Mouse (Mus musculus) kidney, embryonic 16.5 days (tissue): ENCODE measurements around the gene Oas1h. TPM values are rescaled to one million over a fixed set of nuclear protein-coding genes. Genes with fewer than 3 reads are reported as not detected.
"Not testable (repeated sequence)": the region's sequence is repeated elsewhere in the genome, so short reads cannot be mapped to it uniquely, and the experiment has no call there.

Source experiments
- ATAC-seq: fragments of 200-750 bp; cut with Nextera tagmentation; 2 replicates; pipeline ENCODE4 v1.8.0; 2017; ENCODE audit warnings: moderate TSS enrichment; ENCODE audit not compliant: low FRiP score, low TSS enrichment
- H3K27ac ChIP-seq: fragments of 300-500 bp; sonication (generic); 2 replicates; pipeline ENCODE4 v1.5.1; 2014; ENCODE audit warnings: low read length
- H3K27me3 ChIP-seq: fragments of 300-500 bp; sonication (generic); 2 replicates; pipeline ENCODE4 v1.6.1; 2014; ENCODE audit warnings: low read length, control low read depth, mixed read lengths; ENCODE audit not compliant: insufficient read depth
- H3K36me3 ChIP-seq: fragments of 300-500 bp; sonication (generic); 2 replicates; pipeline ENCODE4 v1.6.1; 2014; ENCODE audit warnings: low read length, control low read depth, mixed read lengths; ENCODE audit not compliant: insufficient read depth
- H3K4me1 ChIP-seq: fragments of 300-500 bp; sonication (generic); 2 replicates; pipeline ENCODE4 v1.6.1; 2014; ENCODE audit warnings: low read length, control low read depth, mixed read lengths; ENCODE audit not compliant: insufficient read depth
- H3K4me2 ChIP-seq: fragments of 300-500 bp; sonication (generic); replicated peaks from 2 replicates; pipeline ENCODE4 v1.6.1; 2014; ENCODE audit warnings: low read depth, low read length
- H3K4me3 ChIP-seq: fragments of 300-500 bp; sonication (generic); 2 replicates; pipeline ENCODE4 v1.5.1; 2014; ENCODE audit warnings: mild to moderate bottlenecking, low read length
- H3K9ac ChIP-seq: fragments of 300-500 bp; sonication (generic); replicated peaks from 2 replicates; pipeline ENCODE4 v1.6.1; 2014; ENCODE audit warnings: low read length
- H3K9me3 ChIP-seq: fragments of 300-500 bp; sonication (generic); 2 replicates; pipeline ENCODE4 v1.6.1; 2016; ENCODE audit warnings: low read length, control low read depth
- WGBS: fragments of 180-500 bp; shearing (Covaris S2); extraction: QIAGEN DNeasy Blood & Tissue Kit; methylation state at CpG from one replicate; pipeline ENCODE4 v1.1.7; 2014; 5-methylcytosine and 5-hydroxymethylcytosine counted together
- microRNA-seq: library from miRNA; unstranded; fragments of <30 nt; microRNA quantifications from one replicate; pipeline ENCODE4, GENCODE M21; 2016
- polyA plus RNA-seq: library from polyadenylated mRNA; unstranded; fragments of >200 nt; fragmentation: Nextera tagmentation; extraction: Ambion mirVana; gene quantifications from 2 replicates; pipeline ENCODE4 v1.2.1, GENCODE M21; 2015

Oas1h gene
- polyA plus RNA-seq, 1 experiment from 2014 or later = not detected

- not testable (repeated sequence) for H3K9ac ChIP-seq, H3K27me3 ChIP-seq, H3K36me3 ChIP-seq, H3K4me1 ChIP-seq, H3K9me3 ChIP-seq, ATAC-seq, H3K27ac ChIP-seq, H3K4me3 ChIP-seq, H3K4me2 ChIP-seq
- 62% methylated on average over 2 of the region's 2 CpGs for WGBS
These were observed 58.1 kb downstream of the Oas1h start for GRCm38 (mm10) chr5:120919156-120919935.

- H3K27me3 ChIP-seq = no peaks in the 10 kb centered on the region
- no peaks in the 10 kb centered on the region for H3K9me3 ChIP-seq
- no peak overlapping the region for H3K4me2 ChIP-seq
- WGBS = 83% methylated on average over 3 of the region's 3 CpGs
- ATAC-seq = no peak
- no peak overlapping the region for H3K9ac ChIP-seq
- H3K4me1 ChIP-seq = no peaks in the 10 kb centered on the region
- no peak overlapping the region for H3K4me3 ChIP-seq
- H3K27ac ChIP-seq = no peak overlapping the region
- no peaks in the 10 kb centered on the region for H3K36me3 ChIP-seq
These were observed 59.1 kb downstream of the Oas1h start for GRCm38 (mm10) chr5:120920296-120920695.

Small RNA genes lying within 50 kb of the gene (microRNA-seq; reads per million reads assigned to microRNA genes)
- gene Gm22907 = not detected

Other genes starting within 250 kb of the Oas1h start
- 18.0 and 18.4 TPM in 2 replicates for gene Rita1, start 248.8 kb upstream of the Oas1h start, polyA plus RNA-seq
- 53.7 and 54.8 TPM in 2 replicates for gene Ddx54, start 248.7 kb upstream of the Oas1h start, polyA plus RNA-seq
- gene Cfap73, start 227.2 kb upstream of the Oas1h start, polyA plus RNA-seq = not detected in 2 replicates
- gene Rasal1, start 212.6 kb upstream of the Oas1h start, polyA plus RNA-seq = 0.66 and 0.70 TPM in 2 replicates
- 5.4 and 7.9 TPM in 2 replicates for gene Dtx1, start 149.5 kb upstream of the Oas1h start, polyA plus RNA-seq
- gene Oas2, start 111.6 kb upstream of the Oas1h start, polyA plus RNA-seq = 0.44 and 0.51 TPM in 2 replicates
- 0.09 and 0.11 TPM in 2 replicates for gene Oas3, start 83.8 kb upstream of the Oas1h start, polyA plus RNA-seq
- gene Oas1e, start 65.9 kb upstream of the Oas1h start, polyA plus RNA-seq = not detected in 2 replicates
- gene Oas1c, start 48.9 kb upstream of the Oas1h start, polyA plus RNA-seq = 0.32 and 0.44 TPM in 2 replicates
- gene Oas1f, start 14.1 kb upstream of the Oas1h start, polyA plus RNA-seq = 0.21 TPM in 1 of 2 replicates, not detected in the other
- gene Oas1g, start 26.2 kb downstream of the Oas1h start, polyA plus RNA-seq = 0.46 and 0.58 TPM in 2 replicates
- gene Oas1a, start 46.1 kb downstream of the Oas1h start, polyA plus RNA-seq = 1.8 and 2.3 TPM in 2 replicates
- not detected in 2 replicates for gene Oas1d, start 53.1 kb downstream of the Oas1h start, polyA plus RNA-seq
- gene Rph3a, start 148.7 kb downstream of the Oas1h start, polyA plus RNA-seq = 0.05 and 0.08 TPM in 2 replicates